Mouse (Mus musculus) C2C12 (cell line): Measurements from ENCODE around the gene Raly.

Experiments
- CEBPB ChIP-seq: IDR thresholded peaks from one replicate; pipeline ENCODE4 v1.6.1; 2011; ENCODE audit warnings: low read depth, mild to moderate bottlenecking, control low read depth, moderate library complexity
- CTCF ChIP-seq: IDR thresholded peaks from one replicate; pipeline ENCODE4 v1.5.1; 2011; ENCODE audit not compliant: control insufficient read depth, insufficient read depth, insufficient read length
- MAX ChIP-seq: IDR thresholded peaks from one replicate; pipeline ENCODE4 v1.6.1; 2011; ENCODE audit warnings: mild to moderate bottlenecking, control low read depth
- MYOD1 ChIP-seq: IDR thresholded peaks from one replicate; pipeline ENCODE4 v1.6.1; 2011; ENCODE audit warnings: low read depth; ENCODE audit not compliant: control insufficient read depth, insufficient read length
- MYOG ChIP-seq: IDR thresholded peaks from one replicate; pipeline ENCODE4 v1.6.1; 2011; ENCODE audit not compliant: control insufficient read depth, insufficient read length; ENCODE audit errors: extremely low read depth

DNA sequence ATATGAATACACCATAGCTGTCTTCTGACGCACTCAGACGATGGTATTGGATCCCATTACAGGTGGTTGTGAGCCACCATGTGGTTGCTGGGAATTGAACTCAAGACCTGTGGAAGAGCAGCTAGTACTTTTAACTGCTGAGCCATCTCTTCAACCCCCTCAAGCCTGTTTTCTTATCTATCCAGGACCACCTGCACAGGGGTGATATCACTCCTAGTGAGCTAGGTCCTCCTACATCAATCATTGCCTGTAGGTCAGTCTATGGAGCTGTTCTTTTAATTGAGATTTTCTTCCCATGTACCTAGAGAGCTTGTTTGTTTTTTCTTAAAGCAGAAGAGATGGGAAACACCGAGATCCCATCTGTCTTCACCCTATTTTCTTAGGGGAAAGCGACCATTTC lies 12.9 kb downstream of the Raly start:
- TF ChIP-seq CTCF (no peak), MYOG (no peak), MAX (no peak), CEBPB (no peak), MYOD1 (no peak)
